Mouse (Mus musculus) megakaryocyte-erythroid progenitor cell, adult 5-6 weeks (primary cell): Measurements from ENCODE around the gene Gm10277. TPM values are rescaled to one million over a fixed set of nuclear protein-coding genes. Genes with fewer than 3 reads are reported as not detected.
A peak's percentile ranks its signal among the peaks of the same experiment; 100 is the strongest.
"Not testable (repeated sequence)": the region's sequence is repeated elsewhere in the genome, so short reads cannot be mapped to it uniquely, and the experiment has no call there.

ENCODE experiments used
- ATAC-seq: replicated peaks from 2 replicates; pipeline ENCODE4 v1.8.0; 2016; ENCODE audit warnings: mild to moderate bottlenecking, inconsistent platforms; ENCODE audit not compliant: severe bottlenecking, poor library complexity, low FRiP score, low TSS enrichment
- total RNA-seq, 2 experiments: library from RNA; stranded (forward) in 1 of 2; stranded (reverse) in 1 of 2; fragments of 200-1000, 215-1000 nt in 1 of 2; fragments of >200 nt in 1 of 2; fragmentation: Nextera tagmentation in 1 of 2; gene quantifications; 2 replicates each; pipeline ENCODE4 v1.2.3; 2014 to 2017

Gm10277 gene
- total RNA-seq, 2 experiments from 2014 or later = not detected

- ATAC-seq = no peak
These were observed 9.6 kb downstream of the Gm10277 start for GRCm38 (mm10) chr11:77777937-77778336.

GRCm38 (mm10) chr11:77777436-77777835 is 10.1 kb downstream of the Gm10277 start:
- ATAC-seq = no peak

- ATAC-seq = no peak
These were observed 11.7 kb downstream of the Gm10277 start for GRCm38 (mm10) chr11:77775701-77776400.

DNA sequence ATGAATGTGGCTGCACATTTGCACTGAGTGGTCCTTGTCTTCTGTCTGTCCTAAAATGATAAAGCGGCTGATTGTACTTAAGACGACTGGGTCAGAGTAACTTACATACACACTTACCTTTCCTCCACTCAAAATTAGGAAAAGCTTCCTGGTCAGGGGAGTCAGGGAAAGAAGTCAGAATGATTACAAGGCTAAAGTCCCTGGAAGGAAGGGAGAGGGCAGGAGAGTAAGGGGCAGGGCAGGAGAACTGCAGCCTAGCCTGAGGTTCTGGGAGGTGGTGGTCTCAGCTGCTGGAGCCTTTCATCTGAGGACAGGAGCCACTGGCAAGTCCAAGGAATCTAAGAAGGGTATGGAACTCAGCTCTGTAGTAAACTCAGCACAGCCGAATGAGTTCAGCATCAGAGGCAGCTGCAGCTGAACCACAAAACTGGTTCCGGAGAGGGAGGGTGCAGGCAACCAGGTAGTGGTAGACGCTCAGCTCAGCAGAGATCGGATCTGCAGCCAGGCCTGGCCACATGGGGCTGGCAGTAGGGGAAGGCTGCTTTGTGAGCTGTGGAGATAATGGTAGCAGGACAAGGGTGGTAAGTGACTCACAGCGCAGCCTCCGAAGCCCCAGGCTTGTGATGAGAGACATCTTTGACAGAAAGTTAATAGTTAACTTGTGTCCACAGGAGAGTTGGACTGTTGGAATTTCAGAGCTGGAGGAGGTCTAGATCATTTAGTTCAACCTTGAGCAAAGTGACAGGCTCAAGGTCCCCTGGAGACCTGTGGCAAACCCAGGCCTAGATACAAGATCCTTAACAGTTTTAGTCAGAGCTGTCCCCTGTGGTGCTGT is 15.5 kb downstream of the Gm10277 start:
- peak; percentile 94 for ATAC-seq

GRCm38 (mm10) chr11:77770346-77770745 is 17.2 kb downstream of the Gm10277 start:
- ATAC-seq = peak; percentile 67

GRCm38 (mm10) chr11:77769496-77769895 is 18.1 kb downstream of the Gm10277 start:
- no peak for ATAC-seq

DNA sequence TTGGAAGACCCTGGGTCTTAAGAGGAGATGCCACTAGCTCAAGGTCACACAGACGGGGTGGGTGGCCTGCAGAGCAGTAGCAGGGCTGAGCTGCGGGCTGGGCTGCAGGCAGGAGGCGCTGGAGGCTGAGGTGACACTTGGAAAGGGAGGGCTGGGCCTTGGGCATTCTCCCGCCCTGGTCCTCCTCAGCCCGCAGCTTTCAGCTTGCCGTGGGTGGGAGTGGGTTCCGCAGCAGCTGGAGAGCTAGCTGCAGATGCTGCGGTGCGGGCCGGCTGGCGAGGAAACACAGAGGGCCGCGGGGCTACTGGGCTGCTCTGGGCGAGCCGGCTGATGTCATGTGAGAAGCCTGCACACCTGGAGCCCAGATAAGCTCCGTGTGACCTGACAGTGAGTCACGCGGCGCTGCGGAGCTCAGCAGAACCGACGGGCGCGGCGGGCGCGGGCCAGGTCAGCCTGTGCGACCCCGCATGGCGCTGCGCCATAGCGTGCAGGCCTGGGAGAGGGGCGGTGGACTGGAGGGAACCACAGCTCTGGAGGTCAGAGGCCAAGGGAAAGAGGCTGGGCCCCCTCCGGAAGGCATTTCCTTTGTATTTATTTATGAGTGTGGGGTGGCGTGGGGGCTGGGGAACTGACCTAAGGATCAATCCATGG is 21.1 kb downstream of the Gm10277 start:
- ATAC-seq = peak; percentile 29

GRCm38 (mm10) chr11:77765459-77765777 is 22.1 kb downstream of the Gm10277 start:
- no peak for ATAC-seq

- ATAC-seq = no peak
These were observed 22.7 kb downstream of the Gm10277 start for GRCm38 (mm10) chr11:77764694-77765458.

DNA sequence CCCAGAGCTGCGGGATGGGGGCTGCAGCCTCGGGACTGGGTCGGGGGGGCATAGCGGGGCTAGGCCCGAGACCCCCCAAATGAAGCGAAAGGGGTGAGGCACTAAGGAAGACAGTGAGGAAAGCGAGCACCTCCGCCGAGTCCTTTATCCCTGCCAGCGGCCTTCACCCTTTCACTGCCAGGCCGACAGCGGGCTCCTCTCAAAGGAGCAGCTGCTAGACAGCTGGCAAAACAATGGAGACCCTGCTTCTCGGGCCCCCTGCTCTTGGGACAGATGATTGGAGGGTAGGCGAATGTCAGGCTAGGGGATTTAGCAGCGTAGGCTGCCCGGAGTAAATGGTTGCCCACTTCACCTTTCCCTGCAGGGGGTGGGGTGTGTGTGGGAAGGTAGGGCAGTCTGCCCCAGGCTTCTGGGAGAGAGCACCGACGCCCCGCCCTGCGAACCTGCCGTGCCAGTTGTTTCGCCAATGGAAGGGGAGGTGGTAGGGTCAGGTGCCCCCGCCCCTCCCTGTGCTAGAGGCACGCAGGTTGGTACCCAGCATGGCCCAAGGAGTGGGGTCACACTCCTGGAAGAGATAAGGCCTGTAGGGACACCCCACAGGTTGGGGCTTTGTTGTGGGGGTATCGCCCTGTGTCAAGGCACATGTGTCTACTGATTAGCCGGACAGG is 23.7 kb downstream of the Gm10277 start:
- ATAC-seq = peak; percentile 75

DNA sequence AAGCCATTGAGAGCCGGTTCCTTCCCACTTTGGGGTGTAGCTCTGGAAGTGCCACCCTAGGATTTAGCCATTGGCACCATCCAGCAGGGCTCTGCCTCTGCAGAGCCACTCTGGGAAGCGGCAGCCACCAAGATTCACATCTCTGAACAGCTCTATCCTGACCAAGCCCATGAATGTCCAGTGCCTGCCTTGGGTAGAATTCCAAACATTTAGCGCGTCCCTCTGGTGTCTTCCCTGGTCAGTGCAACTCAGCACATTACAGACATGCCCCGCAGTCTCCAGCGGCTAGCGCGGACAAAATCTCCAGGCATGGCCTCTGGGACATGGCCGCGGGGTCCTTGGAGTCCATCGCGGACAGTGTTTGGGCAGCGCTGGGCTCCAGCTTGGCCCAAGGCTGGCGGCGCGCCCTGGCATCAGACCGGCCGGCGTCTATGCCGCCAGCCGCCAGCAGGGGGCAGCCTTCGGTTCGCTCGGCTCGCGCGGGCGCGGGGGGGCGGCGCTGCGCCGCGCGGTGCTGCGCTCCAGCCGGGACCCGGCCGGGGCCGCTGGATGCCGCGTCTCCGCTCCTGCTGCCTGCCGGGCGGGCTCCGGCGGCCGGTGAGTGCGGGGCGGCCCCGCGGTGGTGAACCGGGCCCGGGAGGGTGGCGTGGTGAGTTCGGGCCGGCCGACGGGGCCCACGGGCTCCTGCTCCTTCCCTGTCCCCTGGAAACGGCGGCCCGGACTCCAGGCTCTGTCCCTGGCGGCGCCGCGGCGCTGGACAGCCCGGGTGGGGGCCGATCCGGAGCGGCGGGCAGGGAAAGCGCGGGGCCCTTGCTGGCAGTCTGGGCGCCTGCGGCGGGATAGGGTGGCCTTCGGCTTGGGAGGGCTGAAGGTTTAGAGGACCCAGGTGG is 24.5 kb downstream of the Gm10277 start, which contains the start of gene Myo18a:
Myo18a (plus strand) TSS at position 464 of the 890 bp plus-strand sequence.
- ATAC-seq = peak; percentile 46

DNA sequence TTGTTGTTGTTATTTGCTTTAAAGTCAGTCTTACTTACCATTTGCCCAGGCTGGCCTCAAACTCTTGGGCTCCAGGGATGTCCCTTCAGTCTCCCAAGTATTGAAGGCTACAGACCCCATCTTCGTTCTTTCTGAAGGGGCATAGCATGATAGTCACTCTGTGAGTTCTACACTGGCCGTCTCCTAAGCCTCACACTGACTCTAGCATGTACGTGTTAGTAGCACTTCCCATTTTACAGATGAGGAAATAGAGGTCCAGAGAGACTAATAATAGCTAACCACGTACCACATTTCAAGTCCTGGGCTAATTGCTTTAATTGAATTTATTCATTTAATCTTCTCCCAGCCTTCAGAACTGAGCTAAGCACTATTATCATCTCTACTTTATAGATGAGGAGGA is 27.5 kb downstream of the Gm10277 start:
- ATAC-seq = no peak

- 0 out of 2 replicates have a peak, but pooled peaks have one; percentile 47 for ATAC-seq
These were observed 34.1 kb downstream of the Gm10277 start for GRCm38 (mm10) chr11:77753469-77753868.

DNA sequence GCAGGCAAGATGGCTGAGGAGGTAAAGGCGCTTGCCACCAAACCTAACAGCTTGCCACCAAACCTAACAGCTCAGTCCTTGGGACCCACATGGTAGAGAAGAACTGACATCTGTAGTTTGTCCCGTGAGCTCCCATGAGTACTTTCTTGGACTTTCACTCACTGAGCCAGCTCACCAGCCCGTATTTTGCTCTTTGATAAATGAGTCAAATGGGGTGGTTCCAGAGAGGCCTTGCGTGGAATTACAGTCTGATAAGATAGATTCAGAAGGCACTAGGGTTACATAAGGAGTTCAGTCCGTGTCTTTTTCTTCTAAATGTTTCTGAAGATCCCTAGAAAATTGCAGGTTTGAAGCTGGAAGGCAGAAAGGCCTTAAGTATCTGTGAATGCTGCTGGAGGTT is 35.0 kb downstream of the Gm10277 start:
- peak; percentile 41; the same call in 1 of the 2 replicates for ATAC-seq

GRCm38 (mm10) chr11:77748996-77749395 is 38.6 kb downstream of the Gm10277 start:
- no peak for ATAC-seq

DNA sequence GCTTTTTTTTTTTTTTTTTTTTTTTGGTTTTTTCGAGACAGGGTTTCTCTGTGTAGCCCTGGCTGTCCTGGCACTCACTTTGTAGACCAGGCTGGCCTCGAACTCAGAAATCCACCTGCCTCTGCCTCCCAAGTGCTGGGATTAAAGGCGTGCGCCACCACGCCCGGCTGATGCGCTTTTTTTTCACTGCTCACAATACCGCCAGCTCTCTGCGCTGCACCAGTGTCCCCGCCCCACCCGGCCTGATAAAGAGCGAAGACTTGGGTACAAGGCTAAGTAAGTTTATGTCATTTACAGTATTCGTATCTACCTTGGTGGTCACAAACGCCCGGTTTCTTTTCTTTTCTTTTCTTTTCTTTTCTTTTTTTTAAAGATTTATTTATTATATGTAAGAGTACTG is 40.4 kb downstream of the Gm10277 start:
- not testable (repeated sequence) for ATAC-seq

- ATAC-seq = 0 out of 2 replicates have a peak, but pooled peaks have one; percentile 67
These were observed 40.9 kb downstream of the Gm10277 start for GRCm38 (mm10) chr11:77746652-77747051.

DNA sequence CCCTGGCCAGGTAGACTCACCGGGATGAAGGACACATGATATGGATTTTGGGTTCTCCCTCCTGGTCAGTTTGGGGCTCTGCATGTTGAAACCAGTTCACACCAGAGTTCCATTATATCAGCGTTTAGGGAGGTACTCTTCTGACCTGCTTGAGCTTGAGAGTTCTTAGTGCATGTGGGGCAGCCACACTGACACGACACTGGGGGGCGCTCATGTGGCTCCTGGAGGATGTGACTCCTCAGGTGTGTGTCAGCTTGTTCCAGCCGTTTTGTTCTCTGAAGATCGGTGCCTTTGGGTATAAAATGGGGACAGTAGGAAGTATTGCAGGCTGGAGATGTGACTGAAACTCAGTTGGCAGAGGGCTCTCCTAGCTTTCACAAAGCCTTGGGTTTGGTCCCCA is 43.6 kb downstream of the Gm10277 start:
- ATAC-seq = no peak
